In the genomic region with DNA sequence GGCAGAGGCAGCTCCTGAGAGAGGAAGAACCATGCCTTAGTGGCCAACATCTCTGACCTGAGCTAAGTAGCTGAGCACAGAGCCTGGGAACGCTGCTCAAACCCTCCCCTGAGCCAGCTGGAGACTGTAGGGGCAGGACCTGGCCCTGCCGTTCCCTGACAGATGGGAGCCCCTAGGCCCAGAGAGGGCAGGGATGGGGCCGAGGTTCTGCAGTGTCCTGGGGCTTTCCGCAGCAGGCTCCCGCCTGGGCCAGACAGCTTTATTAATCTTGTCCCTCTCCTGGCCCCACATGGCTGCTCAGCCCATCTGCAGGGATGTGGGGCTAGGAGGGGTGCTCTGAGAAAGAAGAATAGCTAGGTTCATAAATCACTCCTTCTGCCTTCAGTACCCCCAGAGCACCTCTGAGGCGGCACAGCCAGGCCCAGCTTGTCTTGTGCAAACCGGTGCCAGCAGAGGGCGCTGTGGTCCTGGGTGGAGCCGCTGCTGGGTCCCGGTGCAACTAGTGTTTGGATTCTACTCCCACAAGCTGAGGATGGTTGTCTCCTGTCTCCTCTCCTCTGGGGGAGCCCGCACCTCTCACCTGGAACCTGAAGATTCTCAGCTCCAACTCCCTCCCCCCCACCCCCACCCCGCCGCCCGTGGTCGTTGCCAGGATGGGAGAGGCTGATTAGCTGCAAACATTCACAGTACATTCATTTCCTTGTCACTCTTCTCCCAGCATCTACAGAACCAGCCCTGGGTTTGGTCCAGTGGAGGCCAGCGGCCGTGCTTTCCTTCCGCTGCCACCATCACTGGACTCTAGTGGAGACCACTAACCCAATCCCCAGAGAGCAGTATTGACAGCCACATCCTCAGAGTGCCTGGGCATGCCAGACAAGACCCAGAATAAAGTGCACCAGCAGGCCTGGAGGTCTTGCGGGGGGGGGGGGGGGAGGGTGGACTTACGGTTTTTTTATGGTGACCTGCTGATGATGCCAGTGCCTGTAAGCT, we compare ENCODE assay signal across 8 mouse cellular contexts. TPM values are rescaled to one million over a fixed set of nuclear protein-coding genes. Genes with fewer than 3 reads are reported as not detected.
DNase-seq lines count a peak whose midpoint lies in the region; ATAC-seq and TF ChIP-seq lines count a peak whose summit lies in the region.

No protein-coding gene starts in this region.

- TF ChIP-seq POLR2A in thymus, adult 2 months (IDR thresholded peaks at IDR 0.05; ENCODE audit: control insufficient read depth, extremely low read depth, insufficient read depth, low read length, poor library complexity), result no peak
- TF ChIP-seq POLR2A in limb, embryonic 14.5 days (IDR thresholded peaks at IDR 0.05; ENCODE audit: borderline replicate concordance, extremely low read depth, insufficient read depth, insufficient read length), result no peak

- no peaks in the 10 kb centered on the region for H3K4me1 ChIP-seq in thymus, adult 2 months (replicated peaks; ENCODE audit: control insufficient read depth, insufficient read depth, low read length)
- H3K4me1 ChIP-seq in embryonic facial prominence, embryonic 12.5 days, result peaks cover 15% of the 10 kb centered on the region
- H3K4me1 ChIP-seq in kidney, embryonic 14.5 days (ENCODE audit: control insufficient read depth, insufficient read depth, low read length), result peaks cover 29% of the 10 kb centered on the region
- H3K4me1 ChIP-seq in limb, embryonic 14.5 days (ENCODE audit: control insufficient read depth, insufficient read depth, low read length), result peaks cover 24% of the 10 kb centered on the region
- H3K4me1 ChIP-seq in stomach, embryonic 16.5 days (ENCODE audit: control insufficient read depth, insufficient read depth, low read length), result peaks cover 24% of the 10 kb centered on the region

- H3K27me3 ChIP-seq in thymus, adult 2 months (ENCODE audit: control insufficient read depth, insufficient read depth, low read length), result no peaks in the 10 kb centered on the region
- H3K27me3 ChIP-seq in embryonic facial prominence, embryonic 12.5 days, result no peaks in the 10 kb centered on the region
- no peaks in the 10 kb centered on the region for H3K27me3 ChIP-seq in kidney, embryonic 14.5 days (ENCODE audit: control insufficient read depth, insufficient read depth, low read length)
- H3K27me3 ChIP-seq in limb, embryonic 14.5 days (ENCODE audit: control insufficient read depth, insufficient read depth, low read length), result no peaks in the 10 kb centered on the region
- H3K27me3 ChIP-seq in stomach, embryonic 16.5 days (ENCODE audit: control insufficient read depth, insufficient read depth, low read length), result no peaks in the 10 kb centered on the region

- H3K9me3 ChIP-seq in embryonic facial prominence, embryonic 12.5 days, result no peaks in the 10 kb centered on the region
- H3K9me3 ChIP-seq in kidney, embryonic 14.5 days (ENCODE audit: control insufficient read depth, low read length), result no peaks in the 10 kb centered on the region
- H3K9me3 ChIP-seq in limb, embryonic 14.5 days (ENCODE audit: control insufficient read depth, low read length), result no peaks in the 10 kb centered on the region
- H3K9me3 ChIP-seq in stomach, embryonic 16.5 days (replicated peaks; ENCODE audit: control insufficient read depth, low read length), result no peaks in the 10 kb centered on the region

- DNase-seq in thymus, adult 2 months, result peak; percentile 67
- no peak for DNase-seq in thymus, adult 18-20 months
- peak; percentile 65 to 81 for DNase-seq in heart, adult 9 months (ENCODE audit: low spot score in 2 of 2)
- DNase-seq in limb, embryonic 14.5 days (ENCODE audit: low spot score), result peak; percentile 79
- peak; percentile 98 for DNase-seq in neural tube, embryonic 10.5 days (ENCODE audit: extremely low spot score, low spot score)

- WGBS in thymus, adult 2 months, result 50% methylated on average over 20 of the region's 20 CpGs
- WGBS in embryonic facial prominence, embryonic 12.5 days, result 11% methylated on average over 19 of the region's 20 CpGs
- 5% methylated on average over 20 of the region's 20 CpGs for WGBS in kidney, embryonic 14.5 days
- 7% methylated on average over 17 of the region's 20 CpGs for WGBS in limb, embryonic 14.5 days
- 15% methylated on average over 19 of the region's 20 CpGs for WGBS in stomach, embryonic 16.5 days

- no peak overlapping the region for H3K27ac ChIP-seq in thymus, adult 2 months (ENCODE audit: control insufficient read depth, insufficient read depth, low read length)
- H3K27ac ChIP-seq in embryonic facial prominence, embryonic 12.5 days, result no peak overlapping the region
- peak overlapping the region; percentile 76; the same call in 1 of the 2 replicates for H3K27ac ChIP-seq in kidney, embryonic 14.5 days (ENCODE audit: low read depth, low read length)
- no peak overlapping the region for H3K27ac ChIP-seq in limb, embryonic 14.5 days (replicated peaks; ENCODE audit: low read depth, low read length)
- peak overlapping the region; percentile 45; the same call in 1 of the 2 replicates for H3K27ac ChIP-seq in stomach, embryonic 16.5 days (ENCODE audit: low read length)

- peak; percentile 82 for TF ChIP-seq CTCF in thymus, adult 2 months (IDR thresholded peaks at IDR 0.05; ENCODE audit: borderline replicate concordance, control insufficient read depth, extremely low read depth, insufficient read depth, low read length, poor library complexity)

- no peak overlapping the region; the same call in 1 of the 2 replicates for H3K4me2 ChIP-seq in embryonic facial prominence, embryonic 12.5 days (replicated peaks)
- H3K4me2 ChIP-seq in kidney, embryonic 14.5 days (replicated peaks; ENCODE audit: low read depth, low read length), result peak overlapping the region; percentile 8; the same call in 1 of the 2 replicates
- H3K4me2 ChIP-seq in limb, embryonic 14.5 days (replicated peaks; ENCODE audit: low read depth, low read length, severe bottlenecking), result peak overlapping the region; percentile 16; the same call in 1 of the 2 replicates
- peak overlapping the region; percentile 28; the same call in 1 of the 2 replicates for H3K4me2 ChIP-seq in stomach, embryonic 16.5 days (ENCODE audit: low read depth, low read length)

- peak; percentile 37 for ATAC-seq in embryonic facial prominence, embryonic 12.5 days (ENCODE audit: insufficient number of reproducible peaks, insufficient read depth, low FRiP score, low TSS enrichment)
- peak; percentile 87 for ATAC-seq in kidney, embryonic 14.5 days (ENCODE audit: low FRiP score, low TSS enrichment)
- peak; percentile 82 for ATAC-seq in limb, embryonic 14.5 days (ENCODE audit: low FRiP score, low read depth)
- peak; percentile 66; the same call in 1 of the 2 replicates for ATAC-seq in stomach, embryonic 16.5 days (ENCODE audit: insufficient read depth, low FRiP score)

- no peak overlapping the region for H3K4me3 ChIP-seq in thymus, adult 2 months (ENCODE audit: control insufficient read depth, insufficient read depth, low read length)
- H3K4me3 ChIP-seq in embryonic facial prominence, embryonic 12.5 days, result no peak overlapping the region
- H3K4me3 ChIP-seq in kidney, embryonic 14.5 days (ENCODE audit: low read length), result no peak overlapping the region
- H3K4me3 ChIP-seq in limb, embryonic 14.5 days (replicated peaks; ENCODE audit: low read length), result no peak overlapping the region
- H3K4me3 ChIP-seq in stomach, embryonic 16.5 days (replicated peaks; ENCODE audit: low read length), result no peak overlapping the region

- no peaks in the 10 kb centered on the region for H3K36me3 ChIP-seq in thymus, adult 2 months (ENCODE audit: control insufficient read depth, insufficient read depth, low read length)
- H3K36me3 ChIP-seq in embryonic facial prominence, embryonic 12.5 days, result no peaks in the 10 kb centered on the region
- H3K36me3 ChIP-seq in kidney, embryonic 14.5 days (ENCODE audit: control insufficient read depth, insufficient read depth, low read length), result peaks cover 4% of the 10 kb centered on the region
- H3K36me3 ChIP-seq in limb, embryonic 14.5 days (ENCODE audit: control insufficient read depth, insufficient read depth, low read length), result no peaks in the 10 kb centered on the region
- H3K36me3 ChIP-seq in stomach, embryonic 16.5 days (ENCODE audit: control insufficient read depth, insufficient read depth, low read length), result no peaks in the 10 kb centered on the region

- no peak overlapping the region for H3K9ac ChIP-seq in embryonic facial prominence, embryonic 12.5 days
- H3K9ac ChIP-seq in kidney, embryonic 14.5 days (ENCODE audit: low read depth, low read length), result 0 out of 2 replicates have a peak overlapping the region, but pooled peaks have one; percentile 28
- 0 out of 2 replicates have a peak overlapping the region, but pooled peaks have one; percentile 8 for H3K9ac ChIP-seq in limb, embryonic 14.5 days (ENCODE audit: low read depth, low read length, severe bottlenecking)
- peak overlapping the region; percentile 56 for H3K9ac ChIP-seq in stomach, embryonic 16.5 days (ENCODE audit: low read length)

RNA-seq across cellular contexts. Expression of gene Trp53i11, which starts 39.6 kb away (rescaled TPM):
- 444 and 462 TPM in 2 replicates for polyA plus RNA-seq in thymus, adult 2 months (2012; rRNA removed)
- polyA plus RNA-seq in embryonic facial prominence, embryonic 12.5 days (2016; fragmentation: Nextera tagmentation; extraction: Ambion mirVana), result 36.8 and 37.0 TPM in 2 replicates
- 26.4 and 46.6 TPM in 2 replicates for polyA plus RNA-seq in kidney, embryonic 14.5 days (2014; fragmentation: Nextera tagmentation; extraction: Ambion mirVana)
- polyA plus RNA-seq in limb, embryonic 14.5 days (2012; rRNA removed), result 30.5 and 36.9 TPM in 2 replicates
- 26.6 and 37.4 TPM in 2 replicates for polyA plus RNA-seq in limb, embryonic 14.5 days (2014; fragmentation: Nextera tagmentation; extraction: Ambion mirVana)
- polyA plus RNA-seq in stomach, embryonic 16.5 days (2015; fragmentation: Nextera tagmentation; extraction: Ambion mirVana), result 34.0 and 42.8 TPM in 2 replicates

Comparison
In these comparisons a context has a peak if more than half of its experiments do, and no peak if none do; other contexts are left out.
1. DNase-seq: peak in thymus, adult 2 months (single experiment), heart, adult 9 months (2 of 2), limb, embryonic 14.5 days (single experiment) and neural tube, embryonic 10.5 days (single experiment); none in thymus, adult 18-20 months (0 of 2).
2. H3K27ac ChIP-seq: peak in kidney, embryonic 14.5 days (single experiment) and stomach, embryonic 16.5 days (single experiment); none in thymus, adult 2 months (single experiment), embryonic facial prominence, embryonic 12.5 days (single experiment) and limb, embryonic 14.5 days (single experiment).
3. ATAC-seq: peak in every context shown above with its lines; median percentile 87 in kidney, embryonic 14.5 days; 82 in limb, embryonic 14.5 days; 66 in stomach, embryonic 16.5 days; 37 in embryonic facial prominence, embryonic 12.5 days.